Mouse (Mus musculus) embryo, embryonic 10.5 days (tissue): Measurements from ENCODE around the gene Usp45.

Source experiments
- DNase-seq: peaks from one replicate; pipeline ENCODE4 v3.0.0-alpha.2; 2015; ENCODE audit warnings: low spot score

Usp45 gene

GRCm38 (mm10) chr4:21793631-21794030, 26.7 kb downstream of the Usp45 start:
- DNase-seq = no peak

GRCm38 (mm10) chr4:21801013-21801412, 34.1 kb downstream of the Usp45 start:
- no peak for DNase-seq

- no peak for DNase-seq
These were observed 34.7 kb downstream of the Usp45 start for GRCm38 (mm10) chr4:21801620-21802019.

GRCm38 (mm10) chr4:21807204-21807603, 40.2 kb downstream of the Usp45 start:
- DNase-seq = peak; percentile 16

- DNase-seq = no peak
These were observed 43.7 kb downstream of the Usp45 start for GRCm38 (mm10) chr4:21810608-21811007.

GRCm38 (mm10) chr4:21812635-21813034, 45.7 kb downstream of the Usp45 start:
- DNase-seq = no peak

GRCm38 (mm10) chr4:21814029-21814428, 47.1 kb downstream of the Usp45 start:
- peak; percentile 90 for DNase-seq

- DNase-seq = no peak
These were observed 59.7 kb downstream of the Usp45 start for GRCm38 (mm10) chr4:21826616-21827015.

- no peak for DNase-seq
These were observed 65.9 kb downstream of the Usp45 start for GRCm38 (mm10) chr4:21832844-21833243.

- DNase-seq = peak; percentile 99
These were observed 80.7 kb downstream of the Usp45 start, which contains the start of gene Pnisr for GRCm38 (mm10) chr4:21847481-21848286. Gene Pnisr (plus strand): TSS chr4:21847583.

- DNase-seq = peak; percentile 95
These were observed 81.3 kb downstream of the Usp45 start for GRCm38 (mm10) chr4:21848287-21848630.

- no peak for DNase-seq
These were observed 90.5 kb downstream of the Usp45 start for GRCm38 (mm10) chr4:21857481-21857880.

GRCm38 (mm10) chr4:21865226-21865625, 98.3 kb downstream of the Usp45 start:
- no peak for DNase-seq

GRCm38 (mm10) chr4:21878776-21879175, 111.8 kb downstream of the Usp45 start:
- DNase-seq = peak; percentile 20

GRCm38 (mm10) chr4:21879565-21880220, 112.7 kb downstream of the Usp45 start, which contains the start of gene Coq3:
Gene Coq3 (plus strand): TSS chr4:21879673.
- DNase-seq = peak; percentile 87

- DNase-seq = no peak
These were observed 115.8 kb downstream of the Usp45 start for GRCm38 (mm10) chr4:21882806-21883205.

- DNase-seq = no peak
These were observed 118.9 kb downstream of the Usp45 start for GRCm38 (mm10) chr4:21885831-21886230.
